Mouse (Mus musculus) heart, embryonic 13.5 days (tissue): ENCODE measurements at regions not wholly inside any gene's neighbourhood (a gene's known extent, or its start where the extent isn't known, plus 50 kb on each side); places are given as distances from the start of the nearest gene placed in this dataset.

ENCODE experiments used
- ATAC-seq: fragments of 200-750 bp; cut with Nextera tagmentation; 2 replicates; pipeline ENCODE4 v1.8.0; 2017; ENCODE audit warnings: moderate TSS enrichment; ENCODE audit not compliant: insufficient number of reproducible peaks, low FRiP score, low TSS enrichment; ENCODE audit errors: extremely low read depth
- H3K27ac ChIP-seq: fragments of 300-500 bp; sonication (generic); replicated peaks from 2 replicates; pipeline ENCODE4 v1.5.1; 2015; ENCODE audit warnings: moderate library complexity, mild to moderate bottlenecking, inconsistent platforms
- H3K27me3 ChIP-seq: fragments of 300-500 bp; sonication (generic); replicated peaks from 2 replicates; pipeline ENCODE4 v1.6.1; 2015; ENCODE audit warnings: mild to moderate bottlenecking, inconsistent platforms
- H3K36me3 ChIP-seq: fragments of 300-500 bp; sonication (generic); 2 replicates; pipeline ENCODE4 v1.6.1; 2015; ENCODE audit warnings: mild to moderate bottlenecking, inconsistent platforms
- H3K4me1 ChIP-seq: fragments of 300-500 bp; sonication (generic); 2 replicates; pipeline ENCODE4 v1.6.1; 2015; ENCODE audit warnings: inconsistent platforms
- H3K4me2 ChIP-seq: fragments of 300-500 bp; sonication (generic); 2 replicates; pipeline ENCODE4 v1.6.1; 2015; ENCODE audit warnings: inconsistent platforms, mild to moderate bottlenecking, moderate library complexity
- H3K4me3 ChIP-seq: fragments of 300-500 bp; sonication (generic); 2 replicates; pipeline ENCODE4 v1.5.1; 2015; ENCODE audit warnings: moderate library complexity, mild to moderate bottlenecking, inconsistent platforms
- H3K9ac ChIP-seq: fragments of 300-500 bp; sonication (generic); 2 replicates; pipeline ENCODE4 v1.6.1; 2015; ENCODE audit warnings: inconsistent platforms, mild to moderate bottlenecking, moderate library complexity
- H3K9me3 ChIP-seq: fragments of 300-500 bp; sonication (generic); 2 replicates; pipeline ENCODE4 v1.6.1; 2016; ENCODE audit warnings: inconsistent platforms
- WGBS: fragments of 180-500 bp; shearing (Covaris S2); methylation state at CpG from one replicate; pipeline ENCODE4 v1.1.7; 2015; ENCODE audit warnings: mixed read lengths; 5-methylcytosine and 5-hydroxymethylcytosine counted together

DNA sequence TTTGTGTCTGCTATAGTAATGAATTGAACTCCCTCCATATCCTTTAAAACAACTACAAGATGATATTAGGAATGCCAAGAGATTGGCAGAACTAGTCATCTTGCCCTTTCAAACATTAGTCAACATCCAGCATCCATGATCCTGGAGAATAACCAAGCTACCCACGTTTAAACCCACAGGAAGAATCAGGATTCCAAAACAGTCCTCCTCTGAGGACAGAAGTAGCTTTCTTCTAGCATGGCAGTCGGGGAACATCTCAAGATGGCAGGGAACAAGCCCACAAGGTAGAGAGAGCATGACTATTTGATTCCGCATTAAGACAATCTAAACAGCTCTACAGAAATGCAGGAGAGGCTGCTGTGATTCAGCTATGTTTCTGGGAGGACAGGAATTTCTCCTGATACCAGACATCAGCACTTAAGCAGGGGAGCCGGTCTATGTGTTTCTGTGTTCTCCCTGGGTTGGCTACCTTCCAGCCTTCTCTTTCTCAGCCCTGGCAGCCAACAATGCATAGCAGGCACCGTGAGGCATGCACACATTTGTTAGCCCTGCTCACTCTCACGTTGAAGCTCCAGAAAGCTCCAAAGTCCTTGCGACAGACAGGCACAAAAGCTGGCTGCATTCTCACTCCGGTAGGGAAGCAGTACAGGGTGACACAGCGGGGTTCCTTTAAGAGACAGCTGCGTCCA is 138.8 kb downstream of the Dhx15 start:
- no peaks in the 10 kb centered on the region for H3K9me3 ChIP-seq
- ATAC-seq, result peak; percentile 54; the same call in 1 of the 2 replicates
- H3K9ac ChIP-seq, result no peak overlapping the region
- peak overlapping the region; percentile 90 for H3K27ac ChIP-seq
- no peaks in the 10 kb centered on the region for H3K27me3 ChIP-seq
- H3K4me1 ChIP-seq, result peaks cover 21% of the 10 kb centered on the region
- no peak overlapping the region for H3K4me3 ChIP-seq
- WGBS, result 23% methylated on average over 10 of the region's 10 CpGs
- H3K4me2 ChIP-seq, result peak overlapping the region; percentile 34
- H3K36me3 ChIP-seq, result no peaks in the 10 kb centered on the region

DNA sequence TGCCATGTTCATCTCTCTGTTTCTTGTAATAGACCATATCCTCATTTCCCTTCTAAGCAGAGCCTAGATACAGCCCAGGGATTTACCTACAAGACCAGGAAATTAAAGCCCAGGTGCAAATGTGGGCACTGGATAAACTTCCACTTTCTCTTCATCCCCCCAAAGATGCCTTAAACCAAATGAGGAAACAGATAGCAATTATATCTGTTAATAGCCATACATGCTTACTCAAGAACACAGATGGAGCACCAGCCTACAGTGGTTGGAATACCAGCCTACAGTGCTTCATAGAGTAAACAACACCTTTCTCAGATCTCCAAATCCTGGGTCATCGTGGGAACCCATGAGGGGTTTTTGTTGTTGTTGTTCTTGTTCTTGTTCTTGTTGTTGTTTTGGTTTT is 141.5 kb downstream of the Dhx15 start:
- H3K9me3 ChIP-seq, result no peaks in the 10 kb centered on the region
- no peak overlapping the region for H3K9ac ChIP-seq
- H3K4me1 ChIP-seq, result peaks cover 29% of the 10 kb centered on the region
- H3K27me3 ChIP-seq, result no peaks in the 10 kb centered on the region
- H3K4me2 ChIP-seq, result no peak overlapping the region
- no peak for ATAC-seq
- H3K27ac ChIP-seq, result no peak overlapping the region
- 63% methylated on average over 1 of the region's 1 CpGs for WGBS
- H3K36me3 ChIP-seq, result no peaks in the 10 kb centered on the region
- no peak overlapping the region for H3K4me3 ChIP-seq

DNA sequence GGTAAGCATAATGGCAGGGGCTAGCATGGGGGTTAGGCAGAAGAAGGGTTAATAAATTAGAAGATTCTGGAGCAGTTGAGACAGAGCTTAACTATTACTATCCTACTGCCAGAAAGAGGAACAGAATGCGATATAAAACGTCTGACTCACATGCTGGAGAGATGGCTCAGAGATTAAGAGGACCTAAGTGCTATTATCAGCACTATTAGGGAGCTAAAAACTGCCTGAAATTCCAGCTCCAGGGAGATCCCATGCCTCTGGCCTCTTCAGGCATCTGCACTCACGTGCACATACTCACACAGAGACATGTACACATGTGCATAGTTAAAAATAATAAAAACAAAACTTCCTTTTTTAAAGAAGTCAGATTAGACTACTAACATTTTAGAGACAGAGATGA is 143.6 kb downstream of the Dhx15 start:
- Histone ChIP-seq H3K4me2 (no peak overlapping the region), H3K9me3 (no peaks in the 10 kb centered on the region), H3K9ac (no peak overlapping the region), H3K36me3 (no peaks in the 10 kb centered on the region), H3K27me3 (no peaks in the 10 kb centered on the region), H3K4me3 (no peak overlapping the region), H3K27ac (no peak overlapping the region), H3K4me1 (peaks cover 25% of the 10 kb centered on the region)
- ATAC-seq, result no peak
- WGBS, result 36% methylated on average over 3 of the region's 3 CpGs

DNA sequence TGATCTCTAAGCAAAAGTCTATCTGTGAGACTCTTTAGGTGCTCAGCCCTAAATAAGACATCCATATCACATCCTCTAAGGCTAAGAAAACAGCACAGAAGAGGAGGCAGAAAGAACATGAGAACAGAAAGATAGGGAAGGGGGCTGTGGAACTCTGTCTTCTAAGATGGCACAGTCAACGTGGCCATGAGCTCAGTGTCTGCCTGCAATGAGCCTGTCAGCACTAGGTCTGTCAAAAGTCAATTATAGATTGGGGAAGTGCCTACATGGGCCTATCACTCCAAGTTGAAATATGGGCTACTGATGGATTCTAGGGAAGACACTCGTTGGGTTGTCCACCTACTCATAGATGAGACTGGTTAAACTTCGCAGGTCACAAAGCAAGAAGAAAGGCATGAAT is 146.2 kb downstream of the Dhx15 start:
- no peaks in the 10 kb centered on the region for H3K36me3 ChIP-seq
- no peak overlapping the region for H3K4me2 ChIP-seq
- no peaks in the 10 kb centered on the region for H3K9me3 ChIP-seq
- no peak for ATAC-seq
- no peak overlapping the region for H3K9ac ChIP-seq
- H3K4me1 ChIP-seq, result peaks cover 41% of the 10 kb centered on the region
- WGBS, result 49% methylated on average over 3 of the region's 3 CpGs
- H3K4me3 ChIP-seq, result no peak overlapping the region
- no peak overlapping the region for H3K27ac ChIP-seq
- H3K27me3 ChIP-seq, result no peaks in the 10 kb centered on the region

DNA sequence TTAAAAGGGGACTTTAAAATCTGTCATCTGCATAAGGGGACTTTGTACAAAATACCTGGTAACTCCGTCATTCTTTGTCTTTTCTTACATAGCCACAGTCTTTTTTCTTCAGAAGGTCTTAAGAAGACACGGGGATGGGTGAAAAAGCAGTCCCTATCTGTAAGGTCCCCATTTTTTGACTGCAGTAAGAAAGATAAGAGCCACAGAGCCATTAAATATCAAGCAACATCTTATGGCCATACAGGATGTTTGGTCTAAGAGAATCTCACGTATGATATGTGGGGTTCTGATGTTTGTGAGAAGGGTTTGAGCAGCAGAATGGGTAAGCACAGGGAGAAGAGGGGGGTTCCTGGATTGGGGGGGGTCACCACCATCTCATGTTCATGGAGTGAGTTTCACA is 148.9 kb downstream of the Dhx15 start:
- H3K4me2 ChIP-seq, result no peak overlapping the region
- H3K4me3 ChIP-seq, result no peak overlapping the region
- H3K9ac ChIP-seq, result no peak overlapping the region
- H3K36me3 ChIP-seq, result no peaks in the 10 kb centered on the region
- H3K4me1 ChIP-seq, result peaks cover 38% of the 10 kb centered on the region
- H3K27me3 ChIP-seq, result no peaks in the 10 kb centered on the region
- ATAC-seq, result no peak
- H3K9me3 ChIP-seq, result no peaks in the 10 kb centered on the region
- 72% methylated on average over 3 of the region's 3 CpGs for WGBS
- no peak overlapping the region for H3K27ac ChIP-seq

DNA sequence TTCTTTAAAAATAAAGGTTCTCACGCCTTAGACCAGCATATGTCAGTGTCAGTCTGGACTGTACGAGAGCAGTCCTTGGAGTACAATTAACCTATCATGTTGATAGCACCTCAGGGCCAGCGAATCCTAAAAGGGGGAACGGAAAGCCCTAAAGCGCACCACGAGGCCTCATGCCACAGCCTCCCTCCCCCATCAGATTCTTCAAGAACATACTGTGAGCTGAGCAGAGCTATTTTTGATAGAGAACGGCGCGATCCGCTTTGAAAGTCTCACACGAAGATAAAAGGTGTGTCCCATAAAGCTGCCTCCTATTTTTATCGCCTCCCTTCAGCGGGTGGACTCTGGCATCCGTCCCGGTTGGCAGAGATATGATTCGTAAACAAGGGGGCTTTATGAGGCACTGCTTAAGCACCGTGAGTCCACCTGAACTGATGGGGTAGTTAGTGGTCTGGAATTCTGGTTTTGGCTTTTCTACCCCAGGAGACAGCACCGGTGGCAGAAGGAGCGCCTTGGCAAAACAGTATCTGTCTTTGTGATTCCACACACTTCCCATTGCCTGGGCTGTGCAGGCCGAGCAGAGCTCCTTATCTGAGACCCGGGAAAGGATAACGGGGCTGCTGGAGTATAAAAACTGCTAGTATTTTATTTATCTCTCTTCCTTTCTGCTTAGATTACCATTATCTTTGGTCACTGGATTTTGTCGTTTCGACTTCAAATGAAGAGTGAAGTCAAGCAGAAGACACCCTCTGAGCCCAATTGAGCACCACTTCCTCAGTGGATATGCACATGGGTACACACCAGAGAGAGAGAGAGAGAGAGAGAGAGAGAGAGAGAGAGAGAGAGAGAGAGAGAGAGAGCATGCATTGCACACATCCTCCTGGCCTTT is 149.6 kb downstream of the Dhx15 start:
- Histone ChIP-seq H3K4me3 (peak overlapping the region; percentile 24), H3K9me3 (no peaks in the 10 kb centered on the region), H3K27ac (peak overlapping the region; percentile 83), H3K4me2 (peak overlapping the region; percentile 66), H3K36me3 (no peaks in the 10 kb centered on the region), H3K9ac (0 out of 2 replicates have a peak overlapping the region, but pooled peaks have one; percentile 30), H3K27me3 (no peaks in the 10 kb centered on the region), H3K4me1 (peaks cover 35% of the 10 kb centered on the region)
- no peak for ATAC-seq
- 11% methylated on average over 24 of the region's 24 CpGs for WGBS

DNA sequence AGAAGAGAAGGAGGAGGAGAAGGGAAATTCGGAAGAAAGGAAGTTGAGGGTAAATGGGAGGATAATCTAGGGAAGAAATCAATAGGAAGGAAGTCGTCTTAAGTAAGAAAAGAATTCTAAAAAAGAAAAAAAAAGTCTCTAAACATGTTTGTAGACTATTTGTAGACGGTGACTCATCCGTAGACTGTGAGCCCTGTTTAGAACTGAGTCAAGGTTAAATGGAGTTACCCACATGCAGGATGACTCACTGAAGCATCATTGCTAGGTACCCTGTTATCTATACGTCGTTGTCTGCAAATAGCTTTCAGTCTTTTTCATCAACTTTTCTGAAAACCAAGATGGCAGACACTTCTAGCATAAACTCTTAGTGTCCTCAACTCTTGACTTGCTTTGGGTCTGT is 155.0 kb downstream of the Dhx15 start:
- no peak overlapping the region for H3K4me2 ChIP-seq
- H3K9ac ChIP-seq, result no peak overlapping the region
- no peaks in the 10 kb centered on the region for H3K27me3 ChIP-seq
- H3K4me1 ChIP-seq, result peaks cover 14% of the 10 kb centered on the region
- H3K9me3 ChIP-seq, result no peaks in the 10 kb centered on the region
- ATAC-seq, result no peak
- WGBS, result 57% methylated on average over 6 of the region's 6 CpGs
- H3K27ac ChIP-seq, result no peak overlapping the region
- H3K4me3 ChIP-seq, result no peak overlapping the region
- H3K36me3 ChIP-seq, result no peaks in the 10 kb centered on the region

DNA sequence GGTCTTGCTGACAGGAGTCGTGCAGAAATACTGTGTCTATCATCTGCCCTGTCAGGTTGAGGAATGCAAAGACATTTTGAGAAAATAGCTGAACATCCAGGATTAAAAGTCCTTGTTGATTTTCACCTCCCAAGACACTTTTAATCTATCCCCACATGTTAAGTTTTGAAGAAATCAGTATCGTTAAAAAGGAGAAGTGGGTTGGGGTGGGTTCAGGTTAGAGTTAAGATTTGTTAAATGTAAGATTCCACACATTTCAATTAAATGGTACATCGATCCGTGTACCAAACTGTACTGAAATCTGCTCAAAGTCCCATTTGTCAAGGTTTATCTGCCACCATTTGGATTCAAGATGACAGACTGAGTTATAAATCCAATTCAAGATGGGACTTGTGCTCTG is 162.8 kb downstream of the Dhx15 start:
- Histone ChIP-seq H3K9me3 (no peaks in the 10 kb centered on the region), H3K27ac (no peak overlapping the region), H3K9ac (no peak overlapping the region), H3K36me3 (no peaks in the 10 kb centered on the region), H3K4me3 (no peak overlapping the region), H3K4me1 (peaks cover 15% of the 10 kb centered on the region), H3K27me3 (no peaks in the 10 kb centered on the region), H3K4me2 (no peak overlapping the region)
- WGBS, result 76% methylated on average over 4 of the region's 4 CpGs
- no peak for ATAC-seq

DNA sequence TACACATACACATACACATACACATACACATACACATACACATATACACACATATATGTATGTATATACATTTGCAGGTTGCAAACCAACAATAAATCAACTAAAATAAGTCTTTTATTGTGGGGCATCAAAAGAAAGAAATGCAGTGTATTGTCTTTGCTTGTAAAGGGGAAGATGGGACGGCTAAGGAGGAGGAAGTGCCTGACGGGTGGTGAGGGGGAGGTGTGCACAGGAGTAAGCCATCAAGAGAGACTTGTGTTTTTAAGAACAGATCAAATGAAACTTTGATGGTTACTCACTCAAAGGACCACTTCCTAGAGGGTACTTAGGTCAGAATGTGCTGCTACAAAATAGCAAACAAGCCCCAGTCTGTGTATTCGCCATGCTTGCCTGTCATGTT is 164.2 kb downstream of the Dhx15 start:
- Histone ChIP-seq H3K9me3 (no peaks in the 10 kb centered on the region), H3K27me3 (no peaks in the 10 kb centered on the region), H3K4me2 (no peak overlapping the region), H3K9ac (no peak overlapping the region), H3K36me3 (no peaks in the 10 kb centered on the region), H3K4me3 (no peak overlapping the region), H3K4me1 (peaks cover 27% of the 10 kb centered on the region), H3K27ac (no peak overlapping the region)
- ATAC-seq, result no peak
- 75% methylated on average over 3 of the region's 3 CpGs for whole genome bisulfite sequencing

DNA sequence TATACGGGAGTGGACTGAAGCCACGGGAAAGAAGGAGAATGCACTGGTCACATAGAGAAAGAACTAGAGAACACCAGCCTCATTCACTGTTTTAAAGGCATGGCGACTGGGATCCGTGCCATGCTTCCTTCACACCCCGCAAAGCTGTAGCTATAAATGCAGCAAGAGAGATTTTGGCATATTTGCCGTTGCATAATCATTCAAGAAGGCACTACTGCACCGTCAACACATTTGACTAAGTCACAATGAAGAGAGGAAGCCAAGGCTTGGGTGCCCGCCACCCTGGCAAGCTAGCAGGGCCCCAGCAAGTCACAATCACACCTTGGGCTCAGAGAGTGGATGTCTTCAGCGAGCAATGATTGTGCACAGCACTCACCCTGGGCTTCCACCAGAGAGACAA is 167.1 kb downstream of the Dhx15 start:
- Histone ChIP-seq H3K9ac (no peak overlapping the region), H3K4me3 (no peak overlapping the region), H3K4me1 (peaks cover 27% of the 10 kb centered on the region), H3K36me3 (no peaks in the 10 kb centered on the region), H3K27me3 (no peaks in the 10 kb centered on the region), H3K4me2 (no peak overlapping the region), H3K9me3 (no peaks in the 10 kb centered on the region), H3K27ac (no peak overlapping the region)
- no peak for ATAC-seq
- WGBS, result 65% methylated on average over 9 of the region's 9 CpGs

DNA sequence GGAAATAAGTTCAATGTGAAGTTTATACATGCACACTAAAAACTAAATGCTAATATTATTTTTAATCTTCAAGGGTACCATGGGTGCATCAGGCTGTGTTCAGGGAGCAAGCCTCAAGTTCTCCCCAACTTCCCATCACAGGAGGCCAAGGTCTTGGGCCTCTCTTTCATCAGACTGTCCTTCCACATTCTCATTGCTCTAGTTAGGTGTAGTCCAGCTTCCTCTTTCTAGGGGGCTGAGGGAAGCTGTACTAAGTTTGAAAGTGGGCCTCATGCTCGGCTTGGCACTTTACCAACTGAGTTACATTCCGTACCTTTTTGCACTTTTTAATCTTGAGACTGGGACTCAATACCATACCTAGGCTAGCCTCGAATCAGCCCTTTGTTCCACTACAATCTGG is 173.3 kb downstream of the Dhx15 start:
- no peak overlapping the region for H3K27ac ChIP-seq
- no peak overlapping the region for H3K4me2 ChIP-seq
- no peaks in the 10 kb centered on the region for H3K9me3 ChIP-seq
- no peaks in the 10 kb centered on the region for H3K36me3 ChIP-seq
- no peak for ATAC-seq
- H3K4me3 ChIP-seq, result no peak overlapping the region
- H3K4me1 ChIP-seq, result peaks cover 9% of the 10 kb centered on the region
- no peaks in the 10 kb centered on the region for H3K27me3 ChIP-seq
- no peak overlapping the region for H3K9ac ChIP-seq
- 53% methylated on average over 3 of the region's 3 CpGs for WGBS
